Mouse (Mus musculus) liver, embryonic 14.5 days (tissue): ENCODE measurements around the gene Rasef.

Experiments used
- CTCF ChIP-seq: IDR thresholded peaks from 2 replicates; pipeline ENCODE4 v1.5.1; 2016; ENCODE audit warnings: antibody characterized with exemption, low read depth, control low read depth
- EP300 ChIP-seq: IDR thresholded peaks from 2 replicates; pipeline ENCODE4 v1.6.1; 2016; ENCODE audit warnings: antibody characterized with exemption, low read depth

DNA sequence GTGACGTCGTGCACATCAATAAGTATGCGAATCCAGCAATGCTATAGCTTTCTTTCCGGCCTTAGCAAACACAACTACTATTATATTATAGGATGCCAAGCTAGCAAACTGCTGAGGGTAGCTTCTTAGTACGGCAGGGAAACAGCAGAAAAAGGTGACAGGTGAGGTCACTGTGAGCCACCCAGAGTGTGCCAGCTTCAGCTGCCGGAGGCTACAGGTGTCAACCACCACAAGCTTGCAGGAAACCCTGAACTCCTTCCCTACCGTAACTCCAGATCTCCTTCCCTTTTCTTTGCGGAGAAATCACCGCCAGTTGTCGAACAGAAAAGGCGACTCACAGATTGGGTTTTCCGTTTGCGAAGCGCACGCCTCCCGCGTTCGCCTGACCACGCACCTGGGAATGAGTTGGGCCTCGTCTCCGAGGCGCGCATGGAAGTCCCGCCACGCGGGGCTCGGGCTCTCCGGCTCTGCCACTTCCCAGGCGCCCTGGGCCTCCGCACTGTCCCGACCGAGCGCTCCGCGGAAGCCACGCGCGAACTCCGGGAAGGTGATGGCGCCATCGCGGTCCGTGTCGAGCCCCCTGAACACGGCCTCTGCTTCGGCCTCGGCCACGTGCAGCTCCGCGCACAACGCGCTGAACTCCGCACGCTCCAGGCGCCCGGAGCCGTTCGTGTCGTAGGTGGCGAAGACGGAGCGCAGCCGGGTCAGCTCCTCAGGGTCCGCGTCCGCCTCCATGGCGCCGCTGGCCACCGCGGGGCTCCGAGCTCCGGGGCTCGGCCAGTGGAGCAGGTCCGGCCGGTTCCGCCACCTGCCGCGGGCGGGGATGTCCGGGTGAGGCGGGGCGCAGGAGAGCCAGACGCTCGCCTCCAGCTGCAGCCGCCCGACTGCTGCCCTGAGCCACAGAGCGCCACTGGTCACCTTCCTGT, at the start of gene Rasef:
- TF ChIP-seq CTCF (no peak), EP300 (no peak)
